Mouse (Mus musculus) neural tube, embryonic 14.5 days (tissue): ENCODE data around the gene Hist1h4d. TPM values are rescaled to one million over a fixed set of nuclear protein-coding genes. Genes with fewer than 3 reads are reported as not detected.
A peak's percentile ranks its signal among the peaks of the same experiment; 100 is the strongest.
"Not testable (repeated sequence)": the region's sequence is repeated elsewhere in the genome, so short reads cannot be mapped to it uniquely, and the experiment has no call there.

Experiments used
- ATAC-seq: fragments of 200-750 bp; cut with Nextera tagmentation; 2 replicates; pipeline ENCODE4 v1.8.0; 2017; ENCODE audit warnings: low read depth, mild to moderate bottlenecking, moderate TSS enrichment, moderate library complexity
- H3K27ac ChIP-seq: fragments of 300-500 bp; sonication (generic); 2 replicates; pipeline ENCODE4 v1.5.1; 2014; ENCODE audit warnings: low read depth, mild to moderate bottlenecking, control low read depth, low read length, moderate library complexity, mixed read lengths
- H3K27me3 ChIP-seq: fragments of 300-500 bp; sonication (generic); 2 replicates; pipeline ENCODE4 v1.6.1; 2014; ENCODE audit warnings: low read length; ENCODE audit not compliant: control insufficient read depth, insufficient read depth
- H3K36me3 ChIP-seq: fragments of 300-500 bp; sonication (generic); 2 replicates; pipeline ENCODE4 v1.6.1; 2014; ENCODE audit warnings: low read length, mixed read lengths; ENCODE audit not compliant: control insufficient read depth, insufficient read depth
- H3K4me1 ChIP-seq: fragments of 300-500 bp; sonication (generic); 2 replicates; pipeline ENCODE4 v1.6.1; 2014; ENCODE audit warnings: low read length; ENCODE audit not compliant: control insufficient read depth, insufficient read depth
- H3K4me2 ChIP-seq: fragments of 300-500 bp; sonication (generic); 2 replicates; pipeline ENCODE4 v1.6.1; 2014; ENCODE audit warnings: mild to moderate bottlenecking, low read depth, low read length, control low read depth
- H3K4me3 ChIP-seq: fragments of 300-500 bp; sonication (generic); 2 replicates; pipeline ENCODE4 v1.5.1; 2014; ENCODE audit warnings: low read depth, low read length, control low read depth, mixed read lengths
- H3K9ac ChIP-seq: fragments of 300-500 bp; sonication (generic); replicated peaks from 2 replicates; pipeline ENCODE4 v1.6.1; 2014; ENCODE audit warnings: low read depth, mild to moderate bottlenecking, control low read depth, low read length, mixed read lengths
- H3K9me3 ChIP-seq: fragments of 300-500 bp; sonication (generic); 2 replicates; pipeline ENCODE4 v1.6.1; 2016; ENCODE audit warnings: low read length; ENCODE audit not compliant: control insufficient read depth
- WGBS: fragments of 180-500 bp; shearing (Covaris S2); extraction: QIAGEN DNeasy Blood & Tissue Kit; methylation state at CpG from one replicate; pipeline ENCODE4 v1.1.7; 2014; 5-methylcytosine and 5-hydroxymethylcytosine counted together
- polyA plus RNA-seq: library from polyadenylated mRNA; unstranded; fragments of >200 nt; fragmentation: Nextera tagmentation; extraction: Ambion mirVana; gene quantifications from 2 replicates; pipeline ENCODE4 v1.2.1, GENCODE M21; 2014

Hist1h4d gene
- polyA plus RNA-seq, 1 experiment from 2014 or later = 23.6 TPM

DNA sequence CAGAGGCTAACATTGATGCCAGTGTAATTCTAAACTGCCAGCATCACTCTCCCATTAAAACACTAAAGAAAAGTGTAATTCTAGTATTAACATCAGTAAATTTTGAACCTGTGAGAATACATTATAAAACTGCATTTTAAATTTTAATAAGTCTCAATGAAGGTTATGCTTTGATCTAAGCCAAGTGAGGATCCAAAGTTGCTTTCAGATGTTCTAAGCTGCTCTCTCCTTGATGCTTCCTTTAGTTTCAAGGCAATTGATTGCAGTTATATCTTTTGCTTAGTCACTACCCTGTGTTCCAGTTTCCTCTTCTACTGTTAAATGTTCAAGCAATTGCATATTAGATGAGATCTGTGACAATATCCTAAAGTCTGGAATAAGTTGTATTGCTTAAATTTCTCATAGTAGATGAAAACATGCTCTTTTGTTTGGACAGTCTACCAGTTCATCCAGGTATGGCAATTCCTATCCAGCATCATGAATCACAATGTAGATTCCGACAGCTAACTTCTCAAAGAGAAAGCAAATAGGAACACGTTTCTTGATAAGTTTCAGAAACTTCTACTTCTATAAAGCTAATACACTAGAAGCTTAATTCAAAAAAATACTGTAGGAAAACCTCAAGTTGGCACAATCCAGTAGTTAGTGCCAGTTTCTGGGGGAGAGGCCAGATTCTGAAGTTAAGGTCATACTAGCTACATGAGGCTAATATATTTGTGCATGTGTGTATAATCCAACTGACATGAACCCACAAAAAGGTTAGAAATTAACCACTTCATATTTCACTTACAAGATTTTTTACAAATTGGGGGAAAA, 9.0 kb upstream of the Hist1h4d start:
- 49% methylated on average over 2 of the region's 2 CpGs for WGBS
- H3K27ac ChIP-seq = no peak overlapping the region
- H3K27me3 ChIP-seq = no peaks in the 10 kb centered on the region
- H3K9me3 ChIP-seq = no peaks in the 10 kb centered on the region
- H3K4me1 ChIP-seq = peaks cover 38% of the 10 kb centered on the region
- H3K36me3 ChIP-seq = no peaks in the 10 kb centered on the region
- no peak overlapping the region; the same call in 1 of the 2 replicates for H3K9ac ChIP-seq
- H3K4me2 ChIP-seq = peak overlapping the region; percentile 73
- no peak for ATAC-seq
- H3K4me3 ChIP-seq = peak overlapping the region; percentile 47

GRCm38 (mm10) chr13:23573034-23573897, 8.1 kb upstream of the Hist1h4d start:
- ATAC-seq, H3K36me3 ChIP-seq, H3K9me3 ChIP-seq, H3K27me3 ChIP-seq: not testable (repeated sequence)
- peak overlapping the region; percentile 2; the same call in 1 of the 2 replicates for H3K27ac ChIP-seq
- H3K4me2 ChIP-seq = peak overlapping the region; percentile 73
- peak overlapping the region; percentile 23 for H3K4me3 ChIP-seq
- H3K9ac ChIP-seq = 0 out of 2 replicates have a peak overlapping the region, but pooled peaks have one; percentile 12
- peaks cover 38% of the 10 kb centered on the region for H3K4me1 ChIP-seq
- 9% methylated on average over 18 of the region's 20 CpGs for WGBS

- Histone ChIP-seq H3K9ac (0 out of 2 replicates have a peak within 1 kb of the TSS, but pooled peaks have one; percentile 12), H3K27ac (peak within 1 kb of the TSS; percentile 75; the same call in 1 of the 2 replicates), H3K4me3 (peak within 1 kb of the TSS; percentile 32), H3K4me1 (peaks cover 38% of the 10 kb centered on the region), H3K4me2 (peak within 1 kb of the TSS; percentile 73)
- H3K36me3 ChIP-seq, H3K9me3 ChIP-seq, H3K27me3 ChIP-seq: not testable (repeated sequence)
- peak; percentile 93 for ATAC-seq
- 1% methylated on average over 22 of the region's 42 CpGs for WGBS
Observed at GRCm38 (mm10) chr13:23573898-23574524, 7.4 kb upstream of the Hist1h4d start, which contains the start of the genes Hist1h2bf and Hist1h2ad. Gene Hist1h2bf (minus strand): TSS chr13:23574196. Gene Hist1h2ad (plus strand): TSS chr13:23574381.

DNA sequence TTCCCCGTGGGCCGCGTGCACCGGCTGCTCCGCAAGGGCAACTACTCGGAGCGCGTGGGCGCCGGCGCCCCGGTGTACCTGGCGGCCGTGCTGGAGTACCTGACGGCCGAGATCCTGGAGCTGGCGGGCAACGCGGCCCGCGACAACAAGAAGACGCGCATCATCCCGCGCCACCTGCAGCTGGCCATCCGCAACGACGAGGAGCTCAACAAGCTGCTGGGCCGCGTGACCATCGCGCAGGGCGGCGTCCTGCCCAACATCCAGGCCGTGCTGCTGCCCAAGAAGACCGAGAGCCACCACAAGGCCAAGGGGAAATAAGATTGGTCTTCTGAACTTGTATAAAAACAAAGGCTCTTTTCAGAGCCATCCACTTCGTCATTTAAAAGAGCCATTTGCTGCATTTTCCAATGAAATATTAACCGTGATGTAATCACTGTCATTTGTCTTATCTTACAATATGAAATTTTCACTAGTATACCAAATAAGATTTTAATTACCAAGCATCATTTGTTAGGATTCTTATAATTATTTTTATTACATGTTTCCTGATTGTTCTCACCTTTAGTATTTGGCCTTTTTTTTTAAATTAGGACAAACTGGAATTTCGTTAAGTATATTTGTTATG, 6.7 kb upstream of the Hist1h4d start:
- H3K27me3 ChIP-seq, H3K9me3 ChIP-seq, H3K9ac ChIP-seq, H3K36me3 ChIP-seq, ATAC-seq: not testable (repeated sequence)
- Histone ChIP-seq H3K4me3 (peak overlapping the region; percentile 25), H3K4me2 (peak overlapping the region; percentile 73), H3K4me1 (peaks cover 38% of the 10 kb centered on the region), H3K27ac (peak overlapping the region; percentile 75; the same call in 1 of the 2 replicates)
- 1% methylated on average over 5 of the region's 39 CpGs for WGBS

DNA sequence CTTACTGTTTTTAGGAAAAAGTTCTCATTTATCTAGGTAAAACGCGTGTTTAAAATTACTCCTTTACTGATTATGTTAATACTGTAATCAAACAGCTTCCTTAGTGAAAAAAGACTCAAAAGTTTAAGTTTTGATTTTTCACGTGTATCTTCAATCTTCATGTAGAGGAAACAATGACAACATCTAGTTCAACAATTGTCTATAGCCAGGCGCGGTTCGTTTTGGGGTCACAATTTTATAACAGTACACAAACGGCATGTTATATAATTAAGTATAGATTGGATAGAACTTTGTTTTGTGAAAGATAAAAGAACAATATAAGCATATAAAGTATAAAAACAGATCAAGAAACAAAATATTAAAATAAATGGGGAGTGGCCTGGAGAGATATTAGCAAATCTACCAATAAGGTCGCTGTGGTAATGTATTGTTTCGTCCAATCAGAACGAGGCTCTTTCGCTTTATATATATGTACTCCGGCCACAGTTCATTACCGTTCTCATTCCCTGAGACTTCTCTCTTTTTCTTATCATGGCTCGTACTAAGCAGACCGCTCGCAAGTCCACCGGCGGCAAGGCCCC, 6.0 kb upstream of the Hist1h4d start, which contains the start of gene Hist1h3d:
Hist1h3d (plus strand) TSS at position 493 of the 581 bp plus-strand sequence.
- Histone ChIP-seq H3K36me3 (no peaks in the 10 kb centered on the region), H3K4me1 (peaks cover 33% of the 10 kb centered on the region), H3K27ac (no peak within 1 kb of the TSS), H3K27me3 (no peaks in the 10 kb centered on the region), H3K9me3 (no peaks in the 10 kb centered on the region), H3K4me2 (peak within 1 kb of the TSS; percentile 62), H3K9ac (peak within 1 kb of the TSS; percentile 46), H3K4me3 (peak within 1 kb of the TSS; percentile 32)
- ATAC-seq = peak; percentile 53
- under 1% methylated on average over 18 of the region's 18 CpGs for WGBS

GRCm38 (mm10) chr13:23575864-23576313, 5.5 kb upstream of the Hist1h4d start:
- not testable (repeated sequence) for H3K27me3 ChIP-seq, H3K27ac ChIP-seq, ATAC-seq, H3K9me3 ChIP-seq, H3K36me3 ChIP-seq
- peak overlapping the region; percentile 32 for H3K4me3 ChIP-seq
- H3K9ac ChIP-seq = peak overlapping the region; percentile 46
- peak overlapping the region; percentile 62 for H3K4me2 ChIP-seq
- WGBS = under 1% methylated on average over 11 of the region's 40 CpGs
- peaks cover 32% of the 10 kb centered on the region for H3K4me1 ChIP-seq

- Histone ChIP-seq H3K9ac (peak overlapping the region; percentile 46), H3K4me2 (peak overlapping the region; percentile 62), H3K27ac (no peak overlapping the region), H3K9me3 (no peaks in the 10 kb centered on the region), H3K4me3 (peak overlapping the region; percentile 32), H3K36me3 (no peaks in the 10 kb centered on the region), H3K4me1 (peaks cover 32% of the 10 kb centered on the region), H3K27me3 (no peaks in the 10 kb centered on the region)
- WGBS = 7% methylated on average over 7 of the region's 7 CpGs
- ATAC-seq = no peak
Observed at GRCm38 (mm10) chr13:23576351-23576881, 5.0 kb upstream of the Hist1h4d start.
